Mouse (Mus musculus): ENCODE data around the gene Trpd52l3.

DNA sequence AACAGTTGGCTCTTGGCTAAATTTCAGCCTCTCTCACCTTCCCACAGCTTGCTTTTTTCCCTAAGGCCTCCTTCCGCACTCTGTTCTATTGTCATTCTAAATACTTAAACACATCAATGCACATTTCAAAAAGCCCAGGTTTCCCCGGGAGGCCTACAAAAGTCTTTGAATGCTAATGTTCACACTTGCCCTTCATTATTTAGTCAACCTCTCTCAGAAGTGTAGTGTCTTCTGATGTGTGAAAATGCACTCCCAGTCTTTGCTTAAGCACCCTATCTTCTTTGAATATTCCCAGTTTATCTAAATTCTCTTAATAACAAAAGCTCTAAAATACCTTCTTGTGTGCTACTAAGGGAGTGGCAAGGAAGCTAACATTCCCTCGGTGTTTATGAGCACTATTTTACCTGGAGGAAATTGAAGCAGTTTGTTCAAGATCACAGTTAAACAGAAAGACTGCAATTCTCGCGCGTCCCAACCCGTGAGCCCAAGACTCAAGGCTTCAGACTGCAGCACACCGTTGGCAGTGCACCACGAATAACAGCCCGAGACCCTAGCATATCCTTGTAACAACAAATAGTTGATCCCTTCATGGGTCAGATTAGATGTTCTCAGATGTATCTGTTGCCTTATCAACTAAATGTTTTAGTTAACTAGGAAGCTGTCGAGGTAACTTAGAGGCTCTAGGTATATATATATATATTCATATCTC, 25.6 kb downstream of the Trpd52l3 start:
- TF ChIP-seq EP300 (IDR thresholded peaks at IDR 0.05; ENCODE audit: low read depth) (no peak), CTCF (IDR thresholded peaks at IDR 0.05; ENCODE audit: low read depth) (no peak)
